Mouse (Mus musculus) testis, postnatal 10 days (tissue): Measurements from ENCODE around the gene AC153137.1.
"Not testable (repeated sequence)": the region's sequence is repeated elsewhere in the genome, so short reads cannot be mapped to it uniquely, and the experiment has no call there.

ENCODE experiments used
- DNase-seq: peaks from one replicate; pipeline ENCODE4 v3.0.0; 2021; ENCODE audit warnings: low spot score

The AC153137.1 gene

GRCm38 (mm10) chr1:30977868-30978267 lies at the start of gene AC153137.1:
Gene AC153137.1, minus strand, starts transcription at chr1:30977968.
- DNase-seq: not testable (repeated sequence)

- no peak for DNase-seq
These were observed 45.4 kb upstream of the AC153137.1 start for GRCm38 (mm10) chr1:31023173-31023572.

GRCm38 (mm10) chr1:31019283-31019682 lies 41.5 kb upstream of the AC153137.1 start:
- no peak for DNase-seq

GRCm38 (mm10) chr1:31017377-31017776 lies 39.6 kb upstream of the AC153137.1 start:
- no peak for DNase-seq

- DNase-seq: no peak
These were observed 38.3 kb upstream of the AC153137.1 start for GRCm38 (mm10) chr1:31016068-31016467.

- no peak for DNase-seq
These were observed 37.5 kb upstream of the AC153137.1 start for GRCm38 (mm10) chr1:31015261-31015660.

GRCm38 (mm10) chr1:30977239-30977638 lies 529 bp downstream of the AC153137.1 start:
- DNase-seq: peak; percentile 50

- DNase-seq: no peak
These were observed 26.0 kb downstream of the AC153137.1 start for GRCm38 (mm10) chr1:30951795-30952194.

- no peak for DNase-seq
These were observed 27.3 kb downstream of the AC153137.1 start for GRCm38 (mm10) chr1:30950456-30950835.

GRCm38 (mm10) chr1:30949710-30950455 lies 27.9 kb downstream of the AC153137.1 start:
- peak; percentile 97 for DNase-seq

GRCm38 (mm10) chr1:30948950-30949639 lies 28.7 kb downstream of the AC153137.1 start:
- peak; percentile 77 for DNase-seq

- DNase-seq: no peak
These were observed 29.3 kb downstream of the AC153137.1 start for GRCm38 (mm10) chr1:30948361-30948949.

GRCm38 (mm10) chr1:30945136-30945535 lies 32.6 kb downstream of the AC153137.1 start:
- DNase-seq: no peak

GRCm38 (mm10) chr1:30940571-30940970 lies 37.2 kb downstream of the AC153137.1 start:
- no peak for DNase-seq

GRCm38 (mm10) chr1:30938392-30938791 lies 39.4 kb downstream of the AC153137.1 start:
- no peak for DNase-seq

GRCm38 (mm10) chr1:30937396-30937965 lies 40.3 kb downstream of the AC153137.1 start:
- no peak for DNase-seq

GRCm38 (mm10) chr1:30936488-30936887 lies 41.3 kb downstream of the AC153137.1 start:
- DNase-seq: no peak

GRCm38 (mm10) chr1:30930823-30931222 lies 46.9 kb downstream of the AC153137.1 start:
- no peak for DNase-seq

GRCm38 (mm10) chr1:30930194-30930593 lies 47.6 kb downstream of the AC153137.1 start:
- no peak for DNase-seq
